Mouse (Mus musculus) cerebellum, adult 2 months (tissue): Measurements from ENCODE around the gene Tmem192. TPM values are rescaled to one million over a fixed set of nuclear protein-coding genes. Genes with fewer than 3 reads are reported as not detected.

Experiments used
- DNase-seq, 2 experiments: peaks; one replicate each; pipeline ENCODE4 v3.0.0; 2021
- H3K27ac ChIP-seq: fragments of 200-500 bp; 2 replicates; pipeline ENCODE4 v1.5.1; 2012; ENCODE audit warnings: low read length, control low read depth, inconsistent platforms; ENCODE audit not compliant: insufficient read depth
- H3K27me3 ChIP-seq: fragments of 200-500 bp; 2 replicates; pipeline ENCODE4 v1.6.1; 2012; ENCODE audit warnings: inconsistent platforms, mild to moderate bottlenecking, low read length, moderate library complexity; ENCODE audit not compliant: control insufficient read depth, insufficient read depth
- H3K4me1 ChIP-seq: fragments of 200-500 bp; 2 replicates; pipeline ENCODE4 v1.6.1; 2011; ENCODE audit warnings: low read length; ENCODE audit not compliant: control insufficient read depth, insufficient read depth
- H3K4me3 ChIP-seq: fragments of 200-500 bp; replicated peaks from 2 replicates; pipeline ENCODE3; 2011; ENCODE audit warnings: mild to moderate bottlenecking, low read depth, low read length, control low read depth; ENCODE audit not compliant: insufficient read depth
- CTCF ChIP-seq: fragments of 200-500 bp; IDR thresholded peaks from 2 replicates; pipeline ENCODE4 v1.5.1; 2011; ENCODE audit warnings: low read depth, mild to moderate bottlenecking, control low read depth, low read length, moderate library complexity, borderline replicate concordance; ENCODE audit not compliant: insufficient read depth
- POLR2A ChIP-seq: fragments of 200-500 bp; IDR thresholded peaks from 2 replicates; pipeline ENCODE4 v1.6.1; 2011; ENCODE audit warnings: low read length, control low read depth, borderline replicate concordance; ENCODE audit not compliant: insufficient read depth
- WGBS: fragments of 180-500 bp; shearing (Covaris S2); methylation state at CpG from one replicate; pipeline ENCODE4 v1.1.7; 2018; 5-methylcytosine and 5-hydroxymethylcytosine counted together
- polyA plus RNA-seq: library from polyadenylated mRNA; depleted of rRNA; stranded (reverse); fragments of >200 nt; gene quantifications from 2 replicates; pipeline ENCODE4 v1.2.3, GENCODE M21; 2012

The Tmem192 gene
- polyA plus RNA-seq, 1 experiment, result 48.4 TPM

DNA sequence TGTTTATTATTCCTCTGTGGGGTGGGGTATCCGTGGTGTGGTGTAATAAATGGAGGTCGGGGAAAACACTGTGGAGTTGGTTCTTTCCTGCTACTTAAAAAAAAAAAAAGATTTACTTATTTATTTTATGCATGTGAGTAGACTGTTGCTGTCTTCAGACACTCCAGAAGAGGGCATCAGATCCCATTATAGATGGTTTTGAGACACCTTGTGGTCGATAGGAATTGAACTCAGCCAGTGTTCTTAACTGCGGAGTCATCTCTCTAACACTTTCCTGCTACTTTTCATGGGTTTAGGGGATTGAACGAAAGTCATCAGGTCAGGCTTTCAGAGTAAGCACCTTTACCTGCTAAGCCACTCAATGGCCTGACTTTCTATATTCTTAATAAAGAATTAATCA lies 2.2 kb upstream of the Tmem192 start:
- TF ChIP-seq CTCF (no peak), POLR2A (no peak)
- H3K27ac ChIP-seq, result no peak overlapping the region

DNA sequence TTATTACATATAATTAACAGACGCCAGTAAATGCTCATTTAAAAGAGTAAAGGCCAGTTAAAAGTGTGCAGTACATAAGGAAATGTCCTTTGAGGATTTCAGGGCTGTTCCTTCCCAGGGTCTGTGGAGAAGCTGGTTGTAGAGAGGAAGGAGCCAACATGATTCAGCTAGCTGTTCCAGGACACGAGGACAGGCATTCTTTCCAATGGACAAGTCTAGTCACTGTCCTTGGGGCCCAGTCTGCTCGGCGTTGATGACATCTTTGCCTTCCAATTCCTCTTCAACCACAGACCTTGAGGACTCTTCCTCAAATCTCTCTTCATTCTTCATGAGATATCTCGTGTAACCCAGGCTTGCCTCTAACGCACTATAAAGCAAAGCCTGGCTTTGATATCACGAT lies 1.4 kb upstream of the Tmem192 start:
- Histone ChIP-seq H3K27ac (no peak overlapping the region), H3K4me1 (peaks cover 2% of the 10 kb centered on the region; the same call in 1 of the 2 replicates), H3K4me3 (no peak overlapping the region), H3K27me3 (no peaks in the 10 kb centered on the region)
- 85% methylated on average over 7 of the region's 7 CpGs for WGBS
- DNase-seq, result no peak
- TF ChIP-seq POLR2A, result no peak

More for the DNA sequence above, 2.2 kb upstream of the Tmem192 start:
- Histone ChIP-seq H3K4me1 (peaks cover 2% of the 10 kb centered on the region; the same call in 1 of the 2 replicates), H3K27me3 (no peaks in the 10 kb centered on the region), H3K4me3 (no peak overlapping the region)
- WGBS, result 22% methylated on average over 5 of the region's 5 CpGs
- no peak for DNase-seq

DNA sequence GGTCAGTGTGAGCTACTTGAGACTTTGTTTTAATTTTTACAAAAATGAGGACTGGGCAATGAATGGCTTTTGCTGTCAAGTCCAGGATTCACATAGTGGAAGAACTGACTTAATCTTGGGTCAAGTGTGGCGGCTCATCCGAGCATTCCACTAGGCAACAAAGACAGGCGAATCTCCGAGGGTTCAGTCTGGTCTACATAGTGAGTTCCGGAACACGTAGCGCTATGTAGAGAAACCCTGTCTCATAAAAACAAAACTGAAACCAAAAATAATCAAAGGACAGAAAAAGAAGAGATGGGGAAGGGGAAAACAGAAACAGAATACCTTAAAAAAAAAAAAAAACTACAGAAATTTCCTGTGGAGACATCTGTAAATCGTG lies 555 bp upstream of the Tmem192 start:
- no peak for DNase-seq
- TF ChIP-seq CTCF (no peak), POLR2A (no peak)
- peak overlapping the region; percentile 69 for H3K4me3 ChIP-seq
- H3K27ac ChIP-seq, result no peak overlapping the region
- no peaks in the 10 kb centered on the region for H3K27me3 ChIP-seq
- H3K4me1 ChIP-seq, result peaks cover 2% of the 10 kb centered on the region; the same call in 1 of the 2 replicates
- whole genome bisulfite sequencing, result 22% methylated on average over 8 of the region's 8 CpGs

DNA sequence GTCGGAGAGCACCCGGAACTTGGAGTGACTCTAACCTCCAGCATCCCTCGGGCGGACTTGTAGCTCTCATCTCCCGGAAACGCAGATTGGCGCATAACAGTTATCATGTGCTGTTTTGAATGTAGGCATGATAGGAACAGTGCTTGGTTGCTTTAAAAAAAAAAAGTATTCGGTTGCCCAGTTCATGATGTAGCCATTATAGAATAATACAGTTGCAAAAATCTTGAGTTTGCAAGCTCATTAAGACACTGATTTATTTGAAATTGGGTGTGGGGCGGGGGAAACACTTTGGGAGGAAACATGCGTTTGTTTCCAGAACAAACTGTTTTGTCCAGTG lies 681 bp downstream of the Tmem192 start:
- peak overlapping the region; percentile 71; the same call in 1 of the 2 replicates for H3K27ac ChIP-seq
- 4% methylated on average over 10 of the region's 10 CpGs for WGBS

DNA sequence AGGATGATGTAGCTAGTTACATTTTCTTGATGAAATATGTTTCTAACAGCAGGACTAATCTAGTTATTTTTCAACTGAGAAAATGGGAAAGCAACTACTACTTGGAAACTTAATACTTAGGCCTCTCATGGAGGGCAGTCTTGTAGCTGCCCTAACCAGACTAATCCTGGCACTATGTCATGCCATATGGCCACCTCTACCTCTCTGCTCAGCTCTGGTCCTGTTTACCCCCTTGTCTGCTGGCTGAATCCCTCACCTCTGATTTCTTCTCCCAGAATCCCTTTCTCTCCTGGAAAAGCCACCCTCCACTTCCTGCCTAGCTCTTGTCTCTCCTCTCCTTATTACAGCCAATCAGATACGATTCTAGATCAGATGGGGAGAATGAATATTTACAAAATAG lies 1.4 kb downstream of the Tmem192 start:
- WGBS, result 66% methylated on average over 1 of the region's 1 CpGs
- Histone ChIP-seq H3K27me3 (no peaks in the 10 kb centered on the region), H3K4me1 (no peaks in the 10 kb centered on the region; the same call in 1 of the 2 replicates), H3K4me3 (no peak overlapping the region), H3K27ac (no peak overlapping the region)
- DNase-seq, result peak; percentile 39 to 73
- TF ChIP-seq POLR2A (no peak), CTCF (no peak)

More for the DNA sequence above, 681 bp downstream of the Tmem192 start:
- Histone ChIP-seq H3K4me1 (no peaks in the 10 kb centered on the region; the same call in 1 of the 2 replicates), H3K4me3 (peak overlapping the region; percentile 69), H3K27me3 (no peaks in the 10 kb centered on the region)
- TF ChIP-seq CTCF (no peak), POLR2A (no peak)
- DNase-seq, result no peak

DNA sequence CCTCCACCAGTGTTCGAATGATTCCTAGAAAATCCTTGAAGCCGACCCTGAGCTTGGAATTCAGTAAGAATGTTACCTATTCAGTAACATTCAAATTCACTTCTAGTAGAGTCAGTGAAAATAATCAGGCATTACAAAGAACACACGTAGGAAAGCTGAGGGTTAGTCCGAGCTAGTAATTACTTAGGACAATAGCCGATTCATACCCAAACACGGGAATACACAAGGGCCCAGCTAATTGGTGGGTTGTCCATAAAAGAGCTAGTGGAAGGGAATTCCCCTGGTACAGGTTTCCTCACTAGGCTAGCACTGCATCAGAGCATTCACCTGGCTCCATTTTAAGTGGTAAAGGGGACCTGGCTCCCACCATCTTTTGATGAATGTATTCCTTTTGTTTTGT lies 5.1 kb downstream of the Tmem192 start:
- H3K4me1 ChIP-seq, result no peaks in the 10 kb centered on the region; the same call in 1 of the 2 replicates
- 91% methylated on average over 6 of the region's 6 CpGs for WGBS
- H3K27me3 ChIP-seq, result no peaks in the 10 kb centered on the region
- no peak overlapping the region for H3K4me3 ChIP-seq
- DNase-seq, result no peak
- H3K27ac ChIP-seq, result no peak overlapping the region
- TF ChIP-seq CTCF (no peak), POLR2A (no peak)

DNA sequence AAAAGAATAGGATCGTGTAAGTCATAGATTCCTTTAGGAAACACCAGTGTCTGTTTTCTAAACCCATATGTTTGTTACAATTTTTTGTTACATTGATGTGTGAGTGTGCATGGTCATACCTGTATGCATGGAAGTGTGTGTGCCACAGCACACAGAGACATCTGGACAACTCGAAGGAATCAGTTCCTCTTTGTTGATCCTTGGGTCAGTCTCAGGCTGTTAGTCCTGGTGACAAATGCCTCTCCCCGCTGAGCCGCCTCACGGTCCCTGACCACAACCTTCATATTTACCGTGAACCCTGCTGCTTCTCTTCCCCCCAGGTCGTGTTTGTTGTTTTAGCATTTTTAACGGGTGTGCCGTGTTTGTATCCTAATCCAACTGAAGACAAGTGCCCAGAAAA lies 12.0 kb downstream of the Tmem192 start:
- no peak overlapping the region for H3K4me3 ChIP-seq
- no peak overlapping the region for H3K27ac ChIP-seq
- DNase-seq, result no peak
- H3K27me3 ChIP-seq, result no peaks in the 10 kb centered on the region
- 85% methylated on average over 9 of the region's 9 CpGs for WGBS
- H3K4me1 ChIP-seq, result no peaks in the 10 kb centered on the region
- TF ChIP-seq CTCF, result no peak

DNA sequence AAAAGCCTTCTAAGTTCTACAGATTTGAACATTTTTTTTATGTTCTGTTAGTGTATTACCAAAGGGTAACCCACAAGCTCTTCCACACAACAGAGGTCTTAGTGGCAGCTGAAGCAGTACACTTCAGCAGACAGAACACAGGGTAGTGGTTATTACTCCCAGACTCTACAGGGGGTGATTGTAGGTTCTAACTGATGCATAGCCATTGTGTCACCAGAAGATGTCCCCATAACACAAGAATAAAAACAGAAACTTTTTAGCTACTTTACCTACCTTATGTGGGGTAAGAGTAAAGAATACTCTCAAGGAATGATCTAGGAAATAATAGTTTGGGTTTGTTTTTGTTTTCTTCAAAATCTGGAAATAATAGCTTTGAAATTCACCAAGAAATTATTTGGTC lies 15.9 kb downstream of the Tmem192 start:
- H3K27me3 ChIP-seq, result no peaks in the 10 kb centered on the region
- H3K4me3 ChIP-seq, result no peak overlapping the region
- no peaks in the 10 kb centered on the region for H3K4me1 ChIP-seq
- no peak for DNase-seq
- no peak overlapping the region for H3K27ac ChIP-seq
- TF ChIP-seq CTCF, result no peak
- no peak for TF ChIP-seq POLR2A

DNA sequence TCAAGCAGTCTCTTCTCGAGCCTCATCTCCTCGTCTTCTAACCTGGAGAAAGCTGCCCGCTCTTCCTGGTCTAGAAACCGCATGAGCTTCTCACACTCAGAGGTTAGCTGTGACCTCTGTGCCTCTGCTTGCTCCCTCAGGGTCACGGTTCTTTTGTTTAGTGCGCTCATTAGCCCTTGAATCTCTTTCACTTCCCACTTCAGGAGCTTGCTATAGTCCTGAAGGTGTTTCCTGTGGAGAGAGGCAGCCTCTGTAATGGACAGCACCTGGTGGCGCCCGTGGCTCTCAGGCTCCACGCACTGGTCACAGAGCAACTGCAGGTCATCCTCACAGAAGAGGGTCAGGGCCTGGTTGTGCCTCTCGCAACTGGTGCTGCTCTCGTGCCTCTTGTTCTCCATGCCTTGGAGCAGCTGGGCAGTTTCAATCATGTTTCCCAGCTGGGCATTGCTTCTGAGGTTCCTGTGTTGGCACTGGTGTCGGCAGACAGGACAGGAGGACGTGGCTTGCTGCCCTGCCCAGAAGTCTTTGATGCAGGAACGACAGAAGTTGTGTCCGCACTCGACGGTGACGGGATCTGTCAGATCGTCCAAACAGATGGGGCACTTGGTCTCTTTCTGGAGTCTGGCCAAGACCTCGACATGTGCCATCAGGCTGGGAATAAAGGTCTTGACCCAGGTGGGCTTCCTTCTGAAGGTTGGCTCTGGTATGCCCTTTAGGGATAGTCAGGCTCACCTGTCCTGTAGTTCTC lies 36.3 kb downstream of the Tmem192 start:
- H3K4me3 ChIP-seq, result no peak overlapping the region
- H3K27ac ChIP-seq, result no peak overlapping the region
- no peaks in the 10 kb centered on the region for H3K27me3 ChIP-seq
- 34% methylated on average over 20 of the region's 20 CpGs for WGBS
- peak; percentile 4 to 12 for DNase-seq
- H3K4me1 ChIP-seq, result no peaks in the 10 kb centered on the region; the same call in 1 of the 2 replicates
- TF ChIP-seq POLR2A (no peak), CTCF (no peak)
